Mouse (Mus musculus) urinary bladder, adult 2 months (tissue): Measurements from ENCODE around the gene B020011L13Rik. TPM values are rescaled to one million over a fixed set of nuclear protein-coding genes. Genes with fewer than 3 reads are reported as not detected.
"Not testable (repeated sequence)": the region's sequence is repeated elsewhere in the genome, so short reads cannot be mapped to it uniquely, and the experiment has no call there.

Experiments
- DNase-seq: peaks from one replicate; pipeline ENCODE4 v3.0.0; 2022; ENCODE audit warnings: low spot score
- polyA plus RNA-seq: library from polyadenylated mRNA; depleted of rRNA; stranded (reverse); fragments of >200 nt; gene quantifications from 2 replicates; pipeline ENCODE4 v1.2.3, GENCODE M21; 2012; rRNA removed

The B020011L13Rik gene
- polyA plus RNA-seq, result not detected in 2 replicates

DNA sequence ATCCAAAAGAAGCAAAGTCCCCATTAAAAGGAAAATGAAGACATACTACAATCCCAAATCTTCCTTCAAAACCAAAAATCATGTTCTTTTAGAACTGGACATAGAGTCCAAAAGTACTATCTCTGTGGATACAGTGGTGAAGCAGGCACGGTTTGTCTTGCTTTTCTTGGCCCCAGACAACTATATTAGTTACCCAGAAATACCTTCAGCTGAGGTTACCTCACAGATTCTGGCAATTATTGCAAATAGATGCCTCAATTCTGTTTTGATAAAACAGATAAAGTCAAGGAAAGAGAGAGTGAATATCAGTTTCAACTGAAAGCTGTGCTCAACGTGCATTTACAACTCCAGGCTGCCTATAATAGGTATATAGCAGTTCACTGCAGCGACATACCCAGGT is at the start of gene B020011L13Rik:
TSS of gene B020011L13Rik (plus strand) at position 301 of the 400 bp plus-strand sequence.
- DNase-seq, result not testable (repeated sequence)

DNA sequence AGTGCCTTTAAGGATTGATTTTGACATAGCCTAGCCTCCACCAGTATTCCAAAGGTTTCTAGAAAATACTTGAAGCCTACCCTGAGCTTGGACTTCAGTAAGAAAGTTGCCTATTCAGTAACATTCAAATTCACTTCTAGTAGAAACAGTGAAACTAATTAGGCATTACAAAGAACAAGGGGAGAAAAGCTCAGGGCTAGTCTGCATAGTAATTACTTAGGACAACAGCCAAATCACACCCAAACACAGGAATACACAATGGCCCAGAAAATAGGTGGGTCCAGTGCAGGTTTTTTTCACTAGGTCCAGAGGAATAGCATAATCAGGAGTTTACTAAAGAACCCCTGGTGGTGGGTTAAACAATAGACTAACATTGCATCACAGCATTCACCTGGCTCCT is 35.3 kb downstream of the B020011L13Rik start:
- DNase-seq, result not testable (repeated sequence)

DNA sequence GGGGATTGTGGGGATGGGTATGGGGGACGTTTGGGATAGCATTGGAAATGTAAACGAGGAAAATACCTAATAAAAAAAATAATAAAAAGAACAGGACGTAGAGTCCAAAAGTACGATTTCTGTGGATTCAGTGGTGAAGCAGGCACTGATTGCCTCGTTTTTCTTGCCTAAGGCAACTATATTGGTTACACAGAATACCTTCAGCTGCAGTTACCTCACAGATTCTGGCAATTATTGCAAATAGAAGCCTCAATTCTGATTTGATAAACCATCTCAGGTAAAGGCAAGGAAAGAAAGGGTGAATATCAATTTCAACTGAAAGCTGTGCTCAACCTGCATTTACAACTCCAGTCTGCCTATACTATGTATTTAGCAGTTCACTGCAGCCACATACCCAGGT is 48.8 kb downstream of the B020011L13Rik start, which contains the start of gene Gm28360:
TSS of gene Gm28360 (plus strand) at position 301 of the 400 bp plus-strand sequence.
- not testable (repeated sequence) for DNase-seq

DNA sequence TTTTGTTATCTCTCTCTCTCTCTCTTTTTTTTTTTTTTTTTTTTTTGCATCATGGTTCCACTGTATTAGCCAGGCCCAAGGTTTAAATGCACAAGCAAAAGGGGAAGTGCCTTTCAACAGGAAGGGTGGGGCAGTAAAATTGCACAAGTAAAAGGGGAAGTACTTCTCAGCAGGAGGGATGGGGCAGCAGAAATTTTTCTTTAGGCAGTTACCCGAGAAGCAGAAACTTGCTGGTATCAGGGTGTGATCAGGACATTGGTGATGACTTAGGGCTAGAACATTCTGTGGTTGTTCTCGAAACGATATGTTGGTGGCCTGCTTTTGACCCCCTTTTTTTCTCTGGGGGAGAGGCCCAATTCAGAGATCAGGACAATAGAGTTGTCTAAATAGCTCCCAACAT is 70.8 kb downstream of the B020011L13Rik start:
- not testable (repeated sequence) for DNase-seq

Other genes starting within 250 kb of the B020011L13Rik start
- not detected in 2 replicates for gene Gm28363, start 84.0 kb upstream of the B020011L13Rik start, polyA plus RNA-seq
- not detected in 2 replicates for gene Gm28360, start 48.9 kb downstream of the B020011L13Rik start, polyA plus RNA-seq
- not detected in 2 replicates for gene Gm28168, start 146.9 kb downstream of the B020011L13Rik start, polyA plus RNA-seq
- gene Gm7145, start 184.8 kb downstream of the B020011L13Rik start, polyA plus RNA-seq, result not detected in 2 replicates